Mouse (Mus musculus): Measurements from ENCODE around the gene Fdps. TPM values are rescaled to one million over a fixed set of nuclear protein-coding genes. Genes with fewer than 3 reads are reported as not detected.

The Fdps gene
- polyA plus RNA-seq, 1 experiment from 2014 or later, result 284 TPM

GRCm38 (mm10) chr3:89113058-89113457 lies 11.3 kb upstream of the Fdps start:
- H3K4me2 ChIP-seq, result no peak overlapping the region
- DNase-seq (ENCODE audit: low spot score) (no peak), ATAC-seq (replicated peaks; ENCODE audit: low FRiP score) (no peak)
- H3K9me3 ChIP-seq (ENCODE audit: control insufficient read depth, low read length), result no peaks in the 10 kb centered on the region
- no peaks in the 10 kb centered on the region for H3K36me3 ChIP-seq (ENCODE audit: control insufficient read depth, insufficient read depth, low read length)
- H3K9ac ChIP-seq (ENCODE audit: low read depth, low read length), result no peak overlapping the region
- H3K4me1 ChIP-seq (replicated peaks; ENCODE audit: control insufficient read depth, insufficient read depth, low read length), result 0 out of 2 replicates have a peak, but pooled peaks cover 3% of the 10 kb centered on the region
- H3K4me3 ChIP-seq (ENCODE audit: low read depth, low read length), result no peak overlapping the region
- no peak overlapping the region for H3K27ac ChIP-seq (ENCODE audit: low read depth, low read length)
- no peaks in the 10 kb centered on the region for H3K27me3 ChIP-seq (replicated peaks; ENCODE audit: control insufficient read depth, insufficient read depth, low read length)
- 82% methylated on average over 4 of the region's 4 CpGs for WGBS

- Histone ChIP-seq H3K4me2 (no peak overlapping the region), H3K27ac (ENCODE audit: low read depth, low read length) (no peak overlapping the region), H3K9me3 (ENCODE audit: control insufficient read depth, low read length) (no peaks in the 10 kb centered on the region), H3K36me3 (ENCODE audit: control insufficient read depth, insufficient read depth, low read length) (no peaks in the 10 kb centered on the region), H3K4me1 (replicated peaks; ENCODE audit: control insufficient read depth, insufficient read depth, low read length) (0 out of 2 replicates have a peak, but pooled peaks cover 2% of the 10 kb centered on the region), H3K4me3 (ENCODE audit: low read depth, low read length) (no peak overlapping the region), H3K27me3 (replicated peaks; ENCODE audit: control insufficient read depth, insufficient read depth, low read length) (no peaks in the 10 kb centered on the region), H3K9ac (ENCODE audit: low read depth, low read length) (no peak overlapping the region)
- no peak for ATAC-seq (replicated peaks; ENCODE audit: low FRiP score)
- no peak for DNase-seq (ENCODE audit: low spot score)
- WGBS, result 65% methylated on average over 1 of the region's 1 CpGs
Measured at GRCm38 (mm10) chr3:89108146-89108545, 6.4 kb upstream of the Fdps start.

GRCm38 (mm10) chr3:89107545-89107944 lies 5.8 kb upstream of the Fdps start:
- peaks cover 5% of the 10 kb centered on the region; the same call in 1 of the 2 replicates for H3K4me1 ChIP-seq (replicated peaks; ENCODE audit: control insufficient read depth, insufficient read depth, low read length)
- DNase-seq (ENCODE audit: low spot score), result no peak
- no peak overlapping the region for H3K4me3 ChIP-seq (ENCODE audit: low read depth, low read length)
- H3K36me3 ChIP-seq (ENCODE audit: control insufficient read depth, insufficient read depth, low read length), result no peaks in the 10 kb centered on the region
- 56% methylated on average over 3 of the region's 3 CpGs for WGBS
- no peak overlapping the region for H3K27ac ChIP-seq (ENCODE audit: low read depth, low read length)
- ATAC-seq (replicated peaks; ENCODE audit: low FRiP score), result no peak
- no peaks in the 10 kb centered on the region for H3K9me3 ChIP-seq (ENCODE audit: control insufficient read depth, low read length)
- H3K4me2 ChIP-seq, result no peak overlapping the region
- no peak overlapping the region for H3K9ac ChIP-seq (ENCODE audit: low read depth, low read length)
- no peaks in the 10 kb centered on the region for H3K27me3 ChIP-seq (replicated peaks; ENCODE audit: control insufficient read depth, insufficient read depth, low read length)

DNA sequence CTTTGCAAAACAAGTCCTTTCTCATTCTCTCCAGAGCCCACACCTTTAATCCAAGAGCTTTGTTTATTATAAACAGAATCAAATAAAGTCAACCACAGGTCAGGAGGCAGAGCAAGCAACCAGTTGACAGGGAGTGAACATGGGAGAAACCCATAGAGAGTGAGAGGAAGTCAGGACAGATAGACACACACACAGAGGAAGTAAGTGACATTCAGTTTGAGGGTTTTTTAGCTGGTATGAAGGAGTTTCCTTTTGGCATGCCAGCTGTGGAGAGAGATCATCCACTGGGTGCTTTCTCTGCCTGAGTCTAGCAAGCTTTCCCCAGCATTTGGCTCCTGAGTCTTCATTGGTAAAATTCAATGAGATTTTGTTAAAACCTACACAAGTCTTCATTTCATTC lies 5.1 kb upstream of the Fdps start:
- Histone ChIP-seq H3K27me3 (replicated peaks; ENCODE audit: control insufficient read depth, insufficient read depth, low read length) (no peaks in the 10 kb centered on the region), H3K27ac (ENCODE audit: low read depth, low read length) (no peak overlapping the region), H3K36me3 (ENCODE audit: control insufficient read depth, insufficient read depth, low read length) (no peaks in the 10 kb centered on the region), H3K9me3 (ENCODE audit: control insufficient read depth, low read length) (no peaks in the 10 kb centered on the region), H3K4me1 (replicated peaks; ENCODE audit: control insufficient read depth, insufficient read depth, low read length) (peaks cover 9% of the 10 kb centered on the region; the same call in 1 of the 2 replicates), H3K4me2 (no peak overlapping the region), H3K9ac (ENCODE audit: low read depth, low read length) (no peak overlapping the region), H3K4me3 (ENCODE audit: low read depth, low read length) (no peak overlapping the region)
- DNase-seq (ENCODE audit: low spot score) (no peak), ATAC-seq (replicated peaks; ENCODE audit: low FRiP score) (no peak)

DNA sequence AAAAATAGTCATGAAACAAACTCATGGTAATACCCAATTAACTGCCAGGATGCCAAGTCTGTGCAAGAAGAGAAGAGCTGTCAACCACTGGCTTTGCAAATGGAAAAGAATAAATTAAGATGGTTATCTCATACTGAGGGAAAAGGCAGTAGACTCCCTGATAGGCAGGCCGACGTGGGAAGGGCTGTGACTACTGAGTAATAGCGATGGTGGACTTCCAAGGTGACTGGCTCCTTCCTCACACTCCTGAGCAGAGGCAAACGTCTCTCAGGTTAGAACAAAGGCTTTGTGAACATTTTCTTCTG lies 1.5 kb upstream of the Fdps start:
- ATAC-seq (replicated peaks; ENCODE audit: low FRiP score), result no peak
- no peak overlapping the region for H3K9ac ChIP-seq (ENCODE audit: low read depth, low read length)
- 64% methylated on average over 4 of the region's 4 CpGs for WGBS
- no peak overlapping the region for H3K4me2 ChIP-seq
- peaks cover 10% of the 10 kb centered on the region; the same call in 1 of the 2 replicates for H3K36me3 ChIP-seq (ENCODE audit: control insufficient read depth, insufficient read depth, low read length)
- no peaks in the 10 kb centered on the region for H3K27me3 ChIP-seq (replicated peaks; ENCODE audit: control insufficient read depth, insufficient read depth, low read length)
- no peak for DNase-seq (ENCODE audit: low spot score)
- peak overlapping the region; percentile 78 for H3K27ac ChIP-seq (ENCODE audit: low read depth, low read length)
- H3K9me3 ChIP-seq (ENCODE audit: control insufficient read depth, low read length), result no peaks in the 10 kb centered on the region
- no peak overlapping the region for H3K4me3 ChIP-seq (ENCODE audit: low read depth, low read length)
- peaks cover 18% of the 10 kb centered on the region for H3K4me1 ChIP-seq (replicated peaks; ENCODE audit: control insufficient read depth, insufficient read depth, low read length)

DNA sequence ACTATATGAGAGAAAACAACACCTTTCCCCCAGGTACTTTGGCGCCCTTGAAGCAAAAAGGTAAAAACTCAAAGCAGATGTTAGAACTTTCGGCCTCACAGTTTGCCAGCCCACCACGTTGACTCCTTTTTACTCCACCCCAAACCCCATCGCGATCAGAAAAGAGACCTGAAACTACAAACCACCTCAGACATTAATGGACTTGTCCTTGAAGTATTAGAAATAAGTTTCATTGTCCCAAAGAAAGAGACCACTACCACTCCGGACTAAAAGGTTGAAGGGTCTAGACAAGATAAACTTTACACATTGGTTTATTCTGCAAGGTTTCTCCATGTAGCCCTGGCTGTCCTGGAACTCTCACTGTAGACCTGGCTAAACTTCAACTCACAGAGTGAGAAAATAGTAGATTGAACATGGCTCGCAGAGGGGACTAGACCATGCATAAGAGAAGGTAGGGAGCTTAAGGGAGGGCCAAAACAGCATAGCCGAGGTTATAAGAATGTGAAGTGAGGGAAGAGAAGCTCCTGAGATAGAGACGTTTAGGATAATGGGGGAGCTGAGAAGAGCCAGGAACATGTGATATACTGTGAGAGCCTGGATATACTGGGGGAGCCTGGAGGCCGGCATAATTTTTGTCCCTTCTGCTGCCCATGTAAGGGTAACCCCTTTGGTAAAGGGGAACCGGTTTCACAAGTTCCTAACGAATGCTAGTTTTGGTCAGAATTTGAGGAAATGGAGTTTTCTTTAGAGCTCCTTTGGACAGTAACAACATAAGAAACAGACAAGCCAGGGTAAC lies 934 bp upstream of the Fdps start:
- Histone ChIP-seq H3K27ac (ENCODE audit: low read depth, low read length) (peak overlapping the region; percentile 78), H3K4me3 (ENCODE audit: low read depth, low read length) (peak overlapping the region; percentile 72), H3K36me3 (ENCODE audit: control insufficient read depth, insufficient read depth, low read length) (peaks cover 14% of the 10 kb centered on the region; the same call in 1 of the 2 replicates), H3K4me1 (replicated peaks; ENCODE audit: control insufficient read depth, insufficient read depth, low read length) (peaks cover 18% of the 10 kb centered on the region), H3K9me3 (ENCODE audit: control insufficient read depth, low read length) (no peaks in the 10 kb centered on the region), H3K4me2 (peak overlapping the region; percentile 94), H3K27me3 (replicated peaks; ENCODE audit: control insufficient read depth, insufficient read depth, low read length) (no peaks in the 10 kb centered on the region), H3K9ac (ENCODE audit: low read depth, low read length) (peak overlapping the region; percentile 57)
- WGBS, result 56% methylated on average over 12 of the region's 12 CpGs
- ATAC-seq (replicated peaks; ENCODE audit: low FRiP score) (no peak), DNase-seq (ENCODE audit: low spot score) (no peak)

- no peaks in the 10 kb centered on the region for H3K9me3 ChIP-seq (ENCODE audit: control insufficient read depth, low read length)
- peak; percentile 34 for ATAC-seq (replicated peaks; ENCODE audit: low FRiP score)
- DNase-seq (ENCODE audit: low spot score), result no peak
- H3K9ac ChIP-seq (ENCODE audit: low read depth, low read length), result peak overlapping the region; percentile 80
- no peaks in the 10 kb centered on the region for H3K27me3 ChIP-seq (replicated peaks; ENCODE audit: control insufficient read depth, insufficient read depth, low read length)
- H3K4me3 ChIP-seq (ENCODE audit: low read depth, low read length), result peak overlapping the region; percentile 72
- peak overlapping the region; percentile 69 for H3K27ac ChIP-seq (ENCODE audit: low read depth, low read length)
- peak overlapping the region; percentile 94 for H3K4me2 ChIP-seq
- WGBS, result under 1% methylated on average over 19 of the region's 19 CpGs
- H3K4me1 ChIP-seq (replicated peaks; ENCODE audit: control insufficient read depth, insufficient read depth, low read length), result peaks cover 18% of the 10 kb centered on the region
- peaks cover 22% of the 10 kb centered on the region; the same call in 1 of the 2 replicates for H3K36me3 ChIP-seq (ENCODE audit: control insufficient read depth, insufficient read depth, low read length)
Measured at GRCm38 (mm10) chr3:89101459-89101811, 324 bp downstream of the Fdps start.

DNA sequence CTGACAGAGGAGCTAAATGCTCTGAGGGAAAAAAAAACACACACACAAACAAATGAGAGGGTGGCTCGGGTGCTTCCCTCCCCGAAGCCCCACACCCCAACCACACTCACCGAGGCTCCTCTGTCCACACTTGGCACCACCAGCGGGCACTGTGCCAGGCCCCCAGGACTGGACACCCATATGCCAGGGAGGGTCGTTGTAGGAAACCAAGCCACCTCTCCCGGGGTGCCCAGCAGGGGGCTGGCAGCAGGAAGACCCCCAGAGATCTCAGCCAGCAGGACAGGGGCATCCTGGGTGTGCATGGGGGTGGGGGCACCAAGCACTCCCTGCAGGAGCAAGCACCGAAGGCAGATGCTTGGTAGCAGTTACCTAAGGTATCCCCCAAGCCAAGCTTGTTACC lies 948 bp downstream of the Fdps start, which contains the start of gene Gm43738:
Gene Gm43738 (minus strand): TSS at position 289 of the 400 bp plus-strand sequence.
- H3K4me1 ChIP-seq (replicated peaks; ENCODE audit: control insufficient read depth, insufficient read depth, low read length), result peaks cover 18% of the 10 kb centered on the region
- ATAC-seq (replicated peaks; ENCODE audit: low FRiP score), result no peak
- WGBS, result 47% methylated on average over 7 of the region's 7 CpGs
- H3K27ac ChIP-seq (ENCODE audit: low read depth, low read length), result peak within 1 kb of the TSS; percentile 78
- peak within 1 kb of the TSS; percentile 94 for H3K4me2 ChIP-seq
- no peak for DNase-seq (ENCODE audit: low spot score)
- H3K9ac ChIP-seq (ENCODE audit: low read depth, low read length), result peak within 1 kb of the TSS; percentile 80
- no peaks in the 10 kb centered on the region for H3K9me3 ChIP-seq (ENCODE audit: control insufficient read depth, low read length)
- H3K27me3 ChIP-seq (replicated peaks; ENCODE audit: control insufficient read depth, insufficient read depth, low read length), result no peaks in the 10 kb centered on the region
- peaks cover 26% of the 10 kb centered on the region; the same call in 1 of the 2 replicates for H3K36me3 ChIP-seq (ENCODE audit: control insufficient read depth, insufficient read depth, low read length)
- peak within 1 kb of the TSS; percentile 72 for H3K4me3 ChIP-seq (ENCODE audit: low read depth, low read length)

DNA sequence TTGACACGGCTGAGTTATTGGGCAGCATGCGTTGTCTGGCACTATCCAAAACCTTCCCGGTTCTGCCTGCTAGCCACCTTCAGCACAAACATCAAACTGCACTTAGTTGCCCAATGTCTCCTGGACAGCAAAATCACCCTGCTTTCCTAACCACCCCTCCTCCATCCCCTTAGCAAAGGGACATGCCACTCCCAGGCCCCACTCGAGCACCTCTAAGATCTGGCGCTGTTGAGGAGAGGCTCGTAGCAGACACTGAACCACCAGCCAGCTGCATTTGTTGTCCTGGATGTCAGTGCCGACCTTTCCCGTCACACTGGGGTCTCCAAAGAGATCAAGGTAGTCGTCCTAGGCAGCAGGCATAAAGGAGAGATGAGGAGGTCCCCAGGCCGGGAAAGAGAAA lies 7.7 kb downstream of the Fdps start:
- Histone ChIP-seq H3K4me2 (no peak overlapping the region), H3K27ac (ENCODE audit: low read depth, low read length) (no peak overlapping the region), H3K9me3 (ENCODE audit: control insufficient read depth, low read length) (no peaks in the 10 kb centered on the region), H3K36me3 (ENCODE audit: control insufficient read depth, insufficient read depth, low read length) (peaks cover 25% of the 10 kb centered on the region; the same call in 1 of the 2 replicates), H3K9ac (ENCODE audit: low read depth, low read length) (no peak overlapping the region), H3K4me1 (replicated peaks; ENCODE audit: control insufficient read depth, insufficient read depth, low read length) (peaks cover 23% of the 10 kb centered on the region), H3K4me3 (ENCODE audit: low read depth, low read length) (no peak overlapping the region), H3K27me3 (replicated peaks; ENCODE audit: control insufficient read depth, insufficient read depth, low read length) (peaks cover 22% of the 10 kb centered on the region)
- no peak for ATAC-seq (replicated peaks; ENCODE audit: low FRiP score)
- no peak for DNase-seq (ENCODE audit: low spot score)
- WGBS, result 84% methylated on average over 10 of the region's 10 CpGs
